Mouse (Mus musculus) limb, embryonic 14.5 days (tissue): ENCODE measurements at regions not wholly inside any gene's neighbourhood (a gene's known extent, or its start where the extent isn't known, plus 50 kb on each side); places are given as distances from the start of the nearest gene placed in this dataset.

Experiments
- ATAC-seq: fragments of 200-750 bp; cut with Nextera tagmentation; 2 replicates; pipeline ENCODE4 v1.8.0; 2017; ENCODE audit warnings: low read depth, moderate number of reproducible peaks, moderate TSS enrichment; ENCODE audit not compliant: low FRiP score
- DNase-seq: peaks from one replicate; pipeline ENCODE4 v3.0.0-alpha.2; 2015; ENCODE audit warnings: low spot score
- H3K27ac ChIP-seq: fragments of 300-500 bp; sonication (generic); replicated peaks from 2 replicates; pipeline ENCODE4 v1.5.1; 2014; ENCODE audit warnings: low read depth, mild to moderate bottlenecking, low read length, moderate library complexity, mixed read lengths
- H3K27me3 ChIP-seq: fragments of 300-500 bp; sonication (generic); 2 replicates; pipeline ENCODE4 v1.6.1; 2014; ENCODE audit warnings: low read length, mixed read lengths; ENCODE audit not compliant: control insufficient read depth, insufficient read depth
- H3K36me3 ChIP-seq: fragments of 300-500 bp; sonication (generic); 2 replicates; pipeline ENCODE4 v1.6.1; 2014; ENCODE audit warnings: mild to moderate bottlenecking, low read length, moderate library complexity, mixed read lengths; ENCODE audit not compliant: control insufficient read depth, insufficient read depth
- H3K4me1 ChIP-seq: fragments of 300-500 bp; sonication (generic); 2 replicates; pipeline ENCODE4 v1.6.1; 2014; ENCODE audit warnings: antibody characterized with exemption, low read length, mixed read lengths; ENCODE audit not compliant: control insufficient read depth, insufficient read depth
- H3K4me2 ChIP-seq: fragments of 300-500 bp; sonication (generic); replicated peaks from 2 replicates; pipeline ENCODE4 v1.6.1; 2014; ENCODE audit warnings: low read depth, mild to moderate bottlenecking, low read length, moderate library complexity; ENCODE audit not compliant: severe bottlenecking
- H3K4me3 ChIP-seq: fragments of 300-500 bp; sonication (generic); replicated peaks from 2 replicates; pipeline ENCODE4 v1.5.1; 2014; ENCODE audit warnings: low read length
- H3K9ac ChIP-seq: fragments of 300-500 bp; sonication (generic); 2 replicates; pipeline ENCODE4 v1.6.1; 2014; ENCODE audit warnings: mild to moderate bottlenecking, low read depth, low read length, moderate library complexity; ENCODE audit not compliant: severe bottlenecking
- H3K9me3 ChIP-seq: fragments of 300-500 bp; sonication (generic); 2 replicates; pipeline ENCODE4 v1.6.1; 2016; ENCODE audit warnings: low read length; ENCODE audit not compliant: control insufficient read depth
- POLR2A ChIP-seq: fragments of 200-500 bp; IDR thresholded peaks from 2 replicates; pipeline ENCODE4 v1.8.0; 2012; ENCODE audit warnings: inconsistent platforms, mild to moderate bottlenecking, moderate library complexity, borderline replicate concordance; ENCODE audit not compliant: insufficient read depth, insufficient read length; ENCODE audit errors: extremely low read depth
- WGBS: fragments of 180-500 bp; shearing (Covaris S2); extraction: QIAGEN DNeasy Blood & Tissue Kit; methylation state at CpG from one replicate; pipeline ENCODE4 v1.1.7; 2014; 5-methylcytosine and 5-hydroxymethylcytosine counted together

- H3K4me3 ChIP-seq, result no peak overlapping the region
- no peaks in the 10 kb centered on the region for H3K27me3 ChIP-seq
- WGBS, result 34% methylated on average over 13 of the region's 13 CpGs
- TF ChIP-seq POLR2A, result no peak
- H3K4me1 ChIP-seq, result peaks cover 57% of the 10 kb centered on the region
- no peak overlapping the region for H3K9ac ChIP-seq
- no peak for DNase-seq
- H3K27ac ChIP-seq, result no peak overlapping the region
- no peak; the same call in 1 of the 2 replicates for ATAC-seq
- no peaks in the 10 kb centered on the region for H3K36me3 ChIP-seq
- no peak overlapping the region for H3K4me2 ChIP-seq
- no peaks in the 10 kb centered on the region for H3K9me3 ChIP-seq
Observed at GRCm38 (mm10) chr15:93711150-93711784, 115.6 kb upstream of the Prickle1 start.

GRCm38 (mm10) chr15:93710493-93711149, 114.9 kb upstream of the Prickle1 start:
- H3K4me1 ChIP-seq, result peaks cover 63% of the 10 kb centered on the region
- H3K9me3 ChIP-seq, result no peaks in the 10 kb centered on the region
- no peak overlapping the region for H3K4me3 ChIP-seq
- H3K4me2 ChIP-seq, result no peak overlapping the region
- TF ChIP-seq POLR2A, result no peak
- WGBS, result 48% methylated on average over 15 of the region's 15 CpGs
- no peaks in the 10 kb centered on the region for H3K36me3 ChIP-seq
- DNase-seq (no peak), ATAC-seq (no peak)
- no peak overlapping the region for H3K9ac ChIP-seq
- H3K27me3 ChIP-seq, result no peaks in the 10 kb centered on the region
- H3K27ac ChIP-seq, result no peak overlapping the region

- no peaks in the 10 kb centered on the region for H3K9me3 ChIP-seq
- H3K4me3 ChIP-seq, result no peak overlapping the region
- DNase-seq, result peak; percentile 56
- H3K27ac ChIP-seq, result 0 out of 2 replicates have a peak overlapping the region, but pooled peaks have one; percentile 43
- peak; percentile 21; the same call in 1 of the 2 replicates for ATAC-seq
- H3K27me3 ChIP-seq, result no peaks in the 10 kb centered on the region
- no peak overlapping the region for H3K9ac ChIP-seq
- 44% methylated on average over 11 of the region's 11 CpGs for WGBS
- H3K36me3 ChIP-seq, result no peaks in the 10 kb centered on the region
- H3K4me1 ChIP-seq, result peaks cover 44% of the 10 kb centered on the region
- no peak for TF ChIP-seq POLR2A
- H3K4me2 ChIP-seq, result no peak overlapping the region
Observed at GRCm38 (mm10) chr15:93706366-93706930, 110.8 kb upstream of the Prickle1 start.

- Histone ChIP-seq H3K36me3 (no peaks in the 10 kb centered on the region), H3K9ac (no peak overlapping the region), H3K27me3 (no peaks in the 10 kb centered on the region), H3K4me3 (no peak overlapping the region), H3K27ac (no peak overlapping the region), H3K4me2 (no peak overlapping the region), H3K4me1 (peaks cover 36% of the 10 kb centered on the region), H3K9me3 (no peaks in the 10 kb centered on the region)
- 51% methylated on average over 4 of the region's 4 CpGs for WGBS
- no peak for DNase-seq
- no peak for TF ChIP-seq POLR2A
- peak; percentile 49 for ATAC-seq
Observed at GRCm38 (mm10) chr15:93705651-93706050, 110.0 kb upstream of the Prickle1 start.

GRCm38 (mm10) chr15:93705109-93705508, 109.4 kb upstream of the Prickle1 start:
- WGBS, result 85% methylated on average over 1 of the region's 1 CpGs
- H3K27me3 ChIP-seq, result no peaks in the 10 kb centered on the region
- no peaks in the 10 kb centered on the region for H3K36me3 ChIP-seq
- no peak for TF ChIP-seq POLR2A
- no peak for DNase-seq
- ATAC-seq, result no peak
- H3K27ac ChIP-seq, result no peak overlapping the region
- H3K4me2 ChIP-seq, result no peak overlapping the region
- no peak overlapping the region for H3K9ac ChIP-seq
- H3K4me1 ChIP-seq, result peaks cover 31% of the 10 kb centered on the region
- H3K9me3 ChIP-seq, result no peaks in the 10 kb centered on the region
- no peak overlapping the region for H3K4me3 ChIP-seq
